Mouse (Mus musculus) forebrain, embryonic 14.5 days (tissue): ENCODE measurements around the gene Dppa3. TPM values are rescaled to one million over a fixed set of nuclear protein-coding genes. Genes with fewer than 3 reads are reported as not detected.

Experiments used
- ATAC-seq: fragments of 200-750 bp; cut with Nextera tagmentation; 2 replicates; pipeline ENCODE4 v1.8.0; 2017; ENCODE audit warnings: mild to moderate bottlenecking, moderate library complexity
- DNase-seq: peaks from one replicate; pipeline ENCODE4 v3.0.0-alpha.2; 2015; ENCODE audit warnings: low spot score
- H3K27ac ChIP-seq: fragments of 300-500 bp; sonication (generic); 2 replicates; pipeline ENCODE4 v1.5.1; 2014; ENCODE audit warnings: low read depth, mild to moderate bottlenecking, control low read depth, low read length, moderate library complexity
- H3K27me3 ChIP-seq: fragments of 300-500 bp; sonication (generic); replicated peaks from 2 replicates; pipeline ENCODE4 v1.6.1; 2014; ENCODE audit warnings: low read length, control low read depth, mixed read lengths; ENCODE audit not compliant: control insufficient read depth, insufficient read depth
- H3K36me3 ChIP-seq: fragments of 300-500 bp; sonication (generic); 2 replicates; pipeline ENCODE4 v1.6.1; 2014; ENCODE audit warnings: low read length, control low read depth; ENCODE audit not compliant: control insufficient read depth, insufficient read depth
- H3K4me1 ChIP-seq: fragments of 300-500 bp; sonication (generic); 2 replicates; pipeline ENCODE4 v1.6.1; 2014; ENCODE audit warnings: antibody characterized with exemption, low read length, control low read depth; ENCODE audit not compliant: control insufficient read depth, insufficient read depth
- H3K4me2 ChIP-seq: fragments of 300-500 bp; sonication (generic); 2 replicates; pipeline ENCODE4 v1.6.1; 2014; ENCODE audit warnings: mild to moderate bottlenecking, control low read depth, low read length
- H3K4me3 ChIP-seq: fragments of 300-500 bp; sonication (generic); 2 replicates; pipeline ENCODE4 v1.5.1; 2014; ENCODE audit warnings: low read depth, low read length, control low read depth
- H3K9ac ChIP-seq: fragments of 300-500 bp; sonication (generic); 2 replicates; pipeline ENCODE4 v1.6.1; 2014; ENCODE audit warnings: mild to moderate bottlenecking, low read length, control low read depth, moderate library complexity
- H3K9me3 ChIP-seq: fragments of 300-500 bp; sonication (generic); replicated peaks from 2 replicates; pipeline ENCODE4 v1.6.1; 2016; ENCODE audit warnings: low read length, control low read depth, mixed read lengths; ENCODE audit not compliant: control insufficient read depth
- WGBS: fragments of 180-500 bp; shearing (Covaris S2); extraction: QIAGEN DNeasy Blood & Tissue Kit; methylation state at CpG from one replicate; pipeline ENCODE4 v1.1.7; 2014; 5-methylcytosine and 5-hydroxymethylcytosine counted together
- polyA plus RNA-seq: library from polyadenylated mRNA; unstranded; fragments of >200 nt; fragmentation: Nextera tagmentation; extraction: Ambion mirVana; gene quantifications from 2 replicates; pipeline ENCODE4 v1.2.1, GENCODE M21; 2014

Gene Dppa3
- polyA plus RNA-seq, 1 experiment from 2014 or later = not detected

DNA sequence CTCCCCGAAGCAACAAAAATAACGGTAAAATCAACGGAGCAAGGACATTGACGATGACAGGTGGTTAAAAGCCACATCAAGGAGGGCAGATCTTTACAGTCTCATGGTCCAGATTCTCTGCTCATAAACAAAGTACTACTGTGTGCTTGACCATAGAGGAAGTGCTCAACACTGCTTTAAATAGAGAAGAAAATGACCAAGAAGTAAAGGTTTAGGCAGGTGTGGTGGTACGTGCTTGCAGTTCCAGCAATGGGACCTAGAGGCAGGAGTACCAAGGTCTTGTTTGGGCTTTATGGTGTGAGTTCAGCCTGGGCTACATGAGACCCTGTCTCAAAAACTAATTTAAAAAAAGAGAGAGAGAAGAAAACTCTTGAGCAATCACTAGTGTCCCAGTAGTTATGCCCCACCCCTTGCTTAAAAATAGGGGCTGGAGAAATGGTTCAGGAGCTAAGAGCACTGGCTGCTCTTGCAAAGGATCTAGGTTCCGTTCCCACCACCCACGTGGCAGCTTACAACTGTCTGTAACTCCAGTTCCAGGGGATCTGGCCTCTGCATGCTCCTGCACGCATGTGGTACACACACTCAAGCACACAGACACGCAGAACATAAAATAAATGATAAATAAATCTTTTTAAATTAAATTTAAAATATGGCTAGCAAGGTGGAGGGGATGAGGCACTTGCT lies 27.0 kb upstream of the Dppa3 start:
- H3K27me3 ChIP-seq = no peaks in the 10 kb centered on the region
- no peaks in the 10 kb centered on the region for H3K4me1 ChIP-seq
- DNase-seq (no peak), ATAC-seq (no peak)
- no peak overlapping the region for H3K4me2 ChIP-seq
- H3K27ac ChIP-seq = no peak overlapping the region
- H3K9ac ChIP-seq = no peak overlapping the region
- 91% methylated on average over 9 of the region's 9 CpGs for WGBS
- no peak overlapping the region for H3K4me3 ChIP-seq
- no peaks in the 10 kb centered on the region for H3K36me3 ChIP-seq
- no peaks in the 10 kb centered on the region for H3K9me3 ChIP-seq

DNA sequence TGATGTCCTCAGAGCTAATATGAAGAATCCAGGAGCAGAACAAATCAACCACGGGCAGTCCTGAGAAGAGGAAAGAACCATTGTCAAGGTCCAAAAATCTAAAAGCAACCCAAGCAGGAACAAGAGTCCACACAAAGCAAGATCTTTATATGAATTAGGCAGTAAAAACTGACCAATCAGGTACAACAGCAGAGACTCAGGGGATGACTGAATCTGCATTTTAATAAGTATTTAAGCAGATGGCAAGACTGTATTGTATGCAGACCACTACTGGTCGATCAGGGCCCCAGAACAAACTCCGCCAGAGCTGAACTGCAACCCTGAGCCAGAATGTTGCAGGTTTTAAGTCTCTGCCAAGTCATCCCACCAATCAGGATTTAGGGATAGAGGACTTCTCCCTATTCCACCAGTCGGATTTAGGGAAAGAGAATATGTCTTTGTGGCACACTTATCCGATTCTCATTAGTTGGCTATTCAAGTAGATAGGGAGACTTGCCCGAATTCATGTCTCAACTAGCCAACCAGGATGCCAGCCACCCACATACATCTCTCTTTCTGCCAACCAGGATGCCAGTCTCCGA lies 26.1 kb upstream of the Dppa3 start:
- H3K4me3 ChIP-seq = no peak overlapping the region
- DNase-seq = peak; percentile 23
- H3K27ac ChIP-seq = no peak overlapping the region
- WGBS = 71% methylated on average over 7 of the region's 7 CpGs
- H3K36me3 ChIP-seq = no peaks in the 10 kb centered on the region
- no peak overlapping the region for H3K9ac ChIP-seq
- no peaks in the 10 kb centered on the region for H3K9me3 ChIP-seq
- no peak for ATAC-seq
- no peaks in the 10 kb centered on the region for H3K27me3 ChIP-seq
- H3K4me1 ChIP-seq = no peaks in the 10 kb centered on the region
- no peak overlapping the region for H3K4me2 ChIP-seq

DNA sequence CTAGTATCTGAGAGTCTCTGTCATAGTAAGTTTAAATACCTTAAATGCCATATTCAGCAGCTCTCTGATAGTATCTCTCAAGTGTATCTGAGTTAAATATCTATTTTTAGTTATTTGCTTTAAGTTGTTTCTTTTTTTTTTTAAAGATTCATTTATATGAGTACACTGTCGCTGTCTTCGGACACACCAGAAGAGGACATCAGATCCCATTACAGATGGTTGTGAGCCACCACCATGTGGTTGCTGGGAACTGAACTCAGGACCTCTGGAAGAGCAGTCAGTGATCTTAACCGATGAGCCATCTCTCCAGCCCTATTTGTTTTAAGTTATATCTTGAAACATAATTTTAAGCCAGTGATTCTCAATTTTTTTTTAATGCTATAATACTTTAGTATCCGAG lies 25.2 kb upstream of the Dppa3 start:
- Histone ChIP-seq H3K4me3 (no peak overlapping the region), H3K27ac (no peak overlapping the region), H3K9ac (no peak overlapping the region)

DNA sequence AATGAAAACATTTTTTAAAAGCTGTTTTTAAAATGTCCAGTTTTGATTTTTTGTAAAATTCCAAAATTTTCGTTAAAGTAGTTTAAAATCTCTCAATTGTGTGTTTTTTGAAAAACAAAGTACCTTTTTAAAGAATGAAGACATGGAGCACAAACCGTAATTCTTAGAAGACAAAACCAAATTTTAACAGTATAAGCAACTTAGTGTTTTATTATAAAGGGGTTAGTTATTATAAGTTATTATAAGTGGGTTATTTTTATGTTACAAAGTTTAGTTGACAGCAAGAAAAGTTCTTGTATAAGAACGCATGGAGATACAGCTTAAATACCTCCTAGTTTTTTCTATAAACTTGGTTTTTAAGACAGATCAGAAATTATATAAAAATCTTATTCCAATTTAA lies 24.6 kb upstream of the Dppa3 start:
- DNase-seq = no peak
- H3K9me3 ChIP-seq = no peaks in the 10 kb centered on the region
- no peaks in the 10 kb centered on the region for H3K36me3 ChIP-seq
- H3K27ac ChIP-seq = no peak overlapping the region
- H3K9ac ChIP-seq = peak overlapping the region; percentile 57
- ATAC-seq = no peak
- H3K4me3 ChIP-seq = no peak overlapping the region
- H3K27me3 ChIP-seq = no peaks in the 10 kb centered on the region
- peak overlapping the region; percentile 54 for H3K4me2 ChIP-seq
- 85% methylated on average over 3 of the region's 3 CpGs for WGBS
- H3K4me1 ChIP-seq = no peaks in the 10 kb centered on the region

More for the DNA sequence above, 25.2 kb upstream of the Dppa3 start:
- H3K9me3 ChIP-seq = no peaks in the 10 kb centered on the region
- no peaks in the 10 kb centered on the region for H3K36me3 ChIP-seq
- no peak overlapping the region for H3K4me2 ChIP-seq
- WGBS = 92% methylated on average over 4 of the region's 4 CpGs
- no peaks in the 10 kb centered on the region for H3K4me1 ChIP-seq
- ATAC-seq (no peak), DNase-seq (no peak)
- H3K27me3 ChIP-seq = no peaks in the 10 kb centered on the region

DNA sequence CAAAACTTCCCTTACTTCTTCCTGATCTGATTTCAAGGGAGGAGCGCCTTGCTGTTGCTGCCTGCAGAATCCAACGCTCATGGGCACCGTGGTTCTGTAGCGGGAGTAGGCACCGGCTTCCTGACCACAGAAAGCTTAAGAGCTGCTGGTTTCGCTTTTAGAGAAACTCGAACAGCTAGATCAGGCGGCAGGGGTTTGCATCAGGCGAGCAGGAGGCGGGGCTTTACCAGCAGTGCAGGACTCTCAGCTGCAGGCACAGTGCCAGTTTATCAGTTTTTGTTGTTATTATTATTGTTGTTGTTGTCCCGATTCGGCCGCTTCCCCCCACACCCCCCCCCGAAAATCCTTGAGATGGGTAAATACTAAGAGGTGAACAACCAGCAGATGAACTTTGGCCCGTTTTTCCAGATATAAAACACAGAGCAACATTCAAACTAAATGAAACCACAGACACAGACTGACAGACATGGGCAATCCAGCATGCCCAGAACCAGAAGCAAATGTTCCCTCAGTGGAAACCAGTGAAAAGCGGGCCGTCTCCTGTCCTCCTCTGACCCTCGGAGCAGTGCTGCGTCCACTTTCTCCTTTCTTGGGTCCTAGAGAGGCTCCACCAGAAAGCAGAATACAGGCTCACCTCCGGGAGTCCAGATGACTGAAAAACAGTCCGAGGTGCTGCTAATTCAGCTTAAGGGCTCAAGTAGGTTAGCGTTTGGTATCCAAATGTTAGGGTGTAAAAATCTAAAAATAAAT lies 23.8 kb upstream of the Dppa3 start, which contains the start of gene Apobec1:
Gene Apobec1 (minus strand): TSS at position 203 of the 750 bp plus-strand sequence.
- no peaks in the 10 kb centered on the region for H3K9me3 ChIP-seq
- H3K27me3 ChIP-seq = no peaks in the 10 kb centered on the region
- H3K4me1 ChIP-seq = no peaks in the 10 kb centered on the region
- no peak within 1 kb of the TSS for H3K27ac ChIP-seq
- WGBS = 8% methylated on average over 22 of the region's 22 CpGs
- H3K9ac ChIP-seq = peak within 1 kb of the TSS; percentile 57
- H3K4me2 ChIP-seq = peak within 1 kb of the TSS; percentile 54
- DNase-seq (peak; percentile 80), ATAC-seq (peak; percentile 79)
- no peaks in the 10 kb centered on the region for H3K36me3 ChIP-seq
- H3K4me3 ChIP-seq = peak within 1 kb of the TSS; percentile 36

DNA sequence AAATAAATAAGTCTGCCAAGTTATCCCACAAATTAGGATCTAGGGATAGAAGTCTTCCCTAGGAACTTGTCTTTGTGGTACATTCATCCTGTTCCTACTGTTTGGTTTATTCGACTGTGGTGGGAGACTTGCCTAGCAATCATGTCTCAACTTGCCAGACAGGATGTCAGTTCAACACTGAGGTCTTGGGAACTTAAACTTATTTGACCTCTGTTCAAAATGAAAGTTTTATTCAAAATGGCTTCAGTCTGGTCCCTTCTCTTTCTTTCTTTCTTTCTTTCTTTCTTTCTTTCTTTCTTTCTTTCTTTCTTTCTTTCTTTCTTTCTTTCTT lies 23.3 kb upstream of the Dppa3 start:
- ATAC-seq (no peak), DNase-seq (no peak)
- Histone ChIP-seq H3K36me3 (no peaks in the 10 kb centered on the region), H3K9ac (no peak overlapping the region), H3K4me3 (peak overlapping the region; percentile 36; the same call in 1 of the 2 replicates), H3K27me3 (no peaks in the 10 kb centered on the region), H3K27ac (no peak overlapping the region), H3K4me2 (peak overlapping the region; percentile 54; the same call in 1 of the 2 replicates), H3K9me3 (no peaks in the 10 kb centered on the region), H3K4me1 (no peaks in the 10 kb centered on the region)
- 60% methylated on average over 1 of the region's 1 CpGs for WGBS

DNA sequence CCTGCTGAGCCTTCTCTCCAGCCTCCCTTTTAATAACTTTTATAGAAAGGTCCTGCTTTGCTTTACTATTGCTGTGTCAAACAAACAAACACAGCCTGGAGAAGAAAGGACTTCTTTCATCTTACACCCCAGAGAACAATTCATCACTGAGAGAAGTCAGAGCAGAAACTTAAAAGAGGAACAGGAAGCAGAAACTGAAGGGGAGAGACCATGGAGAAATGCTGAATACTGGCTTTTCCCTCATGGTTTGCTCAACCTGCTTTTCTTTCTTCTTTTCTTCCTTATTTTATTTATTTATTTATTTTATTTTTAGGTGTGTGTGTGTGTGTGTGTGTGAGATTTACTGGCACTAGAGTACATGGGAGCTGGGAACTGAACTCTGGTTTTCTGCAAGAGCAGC lies 21.9 kb upstream of the Dppa3 start:
- H3K36me3 ChIP-seq = no peaks in the 10 kb centered on the region
- H3K9me3 ChIP-seq = no peaks in the 10 kb centered on the region
- H3K4me3 ChIP-seq = no peak overlapping the region
- no peak overlapping the region for H3K27ac ChIP-seq
- no peaks in the 10 kb centered on the region for H3K27me3 ChIP-seq
- no peaks in the 10 kb centered on the region for H3K4me1 ChIP-seq
- no peak overlapping the region for H3K4me2 ChIP-seq
- ATAC-seq (no peak), DNase-seq (no peak)
- no peak overlapping the region for H3K9ac ChIP-seq

DNA sequence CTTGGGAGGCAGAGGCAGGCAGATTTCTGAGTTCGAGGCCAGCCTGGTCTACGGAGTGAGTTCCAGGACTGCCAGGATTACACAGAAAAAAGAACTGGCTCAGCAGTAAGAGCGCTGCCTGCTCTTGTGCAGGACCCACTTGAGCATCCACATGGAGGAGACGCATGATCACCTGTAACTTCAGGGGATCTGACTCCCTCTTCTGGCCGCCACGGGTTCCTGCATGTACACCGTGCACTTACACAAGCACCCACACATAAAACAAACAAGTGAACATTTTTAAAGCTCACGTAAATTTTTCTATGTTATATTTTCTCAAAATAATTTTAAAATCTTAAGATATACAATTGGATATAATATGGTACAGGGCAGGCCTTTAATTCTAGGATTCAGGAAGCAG lies 20.7 kb upstream of the Dppa3 start:
- no peak overlapping the region for H3K4me2 ChIP-seq
- no peaks in the 10 kb centered on the region for H3K27me3 ChIP-seq
- no peaks in the 10 kb centered on the region for H3K9me3 ChIP-seq
- WGBS = 93% methylated on average over 8 of the region's 8 CpGs
- no peak overlapping the region for H3K9ac ChIP-seq
- H3K36me3 ChIP-seq = no peaks in the 10 kb centered on the region
- no peak overlapping the region for H3K4me3 ChIP-seq
- no peak for DNase-seq
- no peaks in the 10 kb centered on the region for H3K4me1 ChIP-seq
- ATAC-seq = no peak
- H3K27ac ChIP-seq = no peak overlapping the region

DNA sequence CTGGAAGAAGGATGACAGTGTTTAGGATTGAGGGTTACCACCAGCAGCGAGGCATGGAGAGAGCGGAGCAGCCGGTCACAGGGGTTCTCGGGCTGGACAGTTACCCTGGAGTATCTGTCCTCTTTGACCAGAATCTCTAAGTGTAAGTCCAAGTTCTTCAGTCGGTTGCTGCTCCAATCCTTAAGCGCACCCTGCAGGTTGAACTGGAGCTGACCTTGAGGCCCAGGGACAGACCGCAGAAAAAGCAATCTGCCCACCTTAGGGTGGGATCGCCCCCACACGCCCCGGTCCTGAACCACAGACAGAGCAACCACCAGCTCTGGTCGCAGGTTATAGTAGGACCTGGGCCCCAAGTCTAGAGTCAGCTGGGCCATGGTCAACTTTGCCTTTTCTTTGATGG lies 19.5 kb upstream of the Dppa3 start:
- DNase-seq (no peak), ATAC-seq (no peak)
- H3K4me2 ChIP-seq = no peak overlapping the region
- H3K27me3 ChIP-seq = no peaks in the 10 kb centered on the region
- no peak overlapping the region for H3K27ac ChIP-seq
- WGBS = 95% methylated on average over 11 of the region's 11 CpGs
- H3K4me3 ChIP-seq = no peak overlapping the region
- H3K9me3 ChIP-seq = no peaks in the 10 kb centered on the region
- H3K9ac ChIP-seq = no peak overlapping the region
- no peaks in the 10 kb centered on the region for H3K4me1 ChIP-seq
- no peaks in the 10 kb centered on the region for H3K36me3 ChIP-seq
